Mouse (Mus musculus) kidney, adult 2 months (tissue): ENCODE measurements around the gene Osbpl9.

Experiments
- CTCF ChIP-seq: fragments of 200-500 bp; conservative IDR thresholded peaks from 2 replicates; pipeline ENCODE4 v1.5.1; 2011; ENCODE audit warnings: low read depth, mild to moderate bottlenecking, control low read depth, low read length, moderate library complexity, mixed read lengths; ENCODE audit not compliant: insufficient read depth, insufficient read length
- POLR2A ChIP-seq: fragments of 200-500 bp; IDR thresholded peaks from one replicate; pipeline ENCODE4 v1.6.1; 2011; ENCODE audit warnings: low read depth, low read length, control low read depth

GRCm38 (mm10) chr4:109089171-109089570, 112.9 kb downstream of the Osbpl9 start:
- TF ChIP-seq POLR2A = no peak
- no peak for TF ChIP-seq CTCF
